Mouse (Mus musculus): ENCODE measurements around the gene Rftn1. TPM values are rescaled to one million over a fixed set of nuclear protein-coding genes. Genes with fewer than 3 reads are reported as not detected.

The Rftn1 gene
- total RNA-seq (2012; rRNA removed), result 2.3 and 5.0 TPM in 2 replicates

DNA sequence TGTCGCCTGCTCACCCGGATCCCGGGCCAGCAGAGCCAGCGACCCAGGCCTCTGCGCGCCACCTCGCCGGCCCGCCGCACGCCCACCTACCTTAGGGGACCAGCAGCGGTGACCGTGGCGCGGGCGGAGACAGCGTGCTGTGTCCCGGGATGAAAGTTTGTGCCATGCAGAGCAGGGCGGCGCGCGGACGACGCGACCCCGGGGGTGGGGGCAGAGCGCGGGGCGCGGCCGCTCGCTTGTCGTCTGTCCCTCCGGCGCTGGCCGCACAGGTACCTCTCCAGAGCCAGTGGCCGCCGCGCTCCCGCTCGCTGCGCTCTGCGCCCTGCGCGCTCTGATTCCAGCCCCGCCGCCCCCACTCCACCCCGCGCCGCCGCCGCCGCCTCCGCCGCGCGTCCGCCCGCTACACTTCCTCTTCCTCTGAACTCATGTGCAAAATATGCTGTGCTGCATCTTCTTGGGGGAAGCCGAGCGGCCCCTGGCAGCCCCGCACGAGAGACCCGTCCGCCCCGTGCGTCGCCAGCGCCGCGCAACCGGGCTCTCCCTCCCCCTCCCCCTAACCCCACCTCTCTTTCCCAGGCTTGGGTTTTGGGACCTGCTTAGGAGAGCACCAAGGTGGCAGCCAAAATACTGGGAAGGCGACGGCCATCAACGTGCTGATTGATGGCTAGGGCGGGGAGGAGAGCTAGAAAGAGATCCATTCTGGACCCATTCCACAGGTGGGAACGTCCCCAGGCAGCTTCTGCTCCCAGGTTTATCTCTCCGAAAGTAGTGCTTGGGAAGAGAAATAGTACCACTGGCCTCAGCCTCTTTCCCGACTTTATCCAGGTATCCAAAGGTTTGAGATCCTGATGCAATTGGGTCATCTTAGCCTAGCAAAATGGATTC is at the start of gene Rftn1:
Gene Rftn1, minus strand, starts transcription at position 544 of the 885 bp plus-strand sequence.
- TF ChIP-seq ZC3H11A (IDR thresholded peaks at IDR 0.05; ENCODE audit: borderline replicate concordance, low read depth, low read length) (no peak), CHD2 (IDR thresholded peaks at IDR 0.05; ENCODE audit: low read depth, low read length) (no peak), HCFC1 (IDR thresholded peaks at IDR 0.05; ENCODE audit: borderline replicate concordance, insufficient read depth, low read length) (no peak)
- peak within 1 kb of the TSS; percentile 74 to 85 for H3K4me3 ChIP-seq (ENCODE audit: insufficient read depth in 1 of 2, low read depth in 1 of 2, low read length in 2 of 2, poor library complexity in 1 of 2, severe bottlenecking in 1 of 2)
- in situ Hi-C loops (cut with MboI; ENCODE audit: low sequenced_read_pairs in 2 of 2, unreplicated experiment in 2 of 2), result no loop called here
- H3K27ac ChIP-seq (ENCODE audit: insufficient read depth, low read depth, low read length, poor library complexity, severe bottlenecking), result no peak within 1 kb of the TSS
- H3K9ac ChIP-seq (ENCODE audit: insufficient read depth, low read depth, low read length, poor library complexity, severe bottlenecking), result peak within 1 kb of the TSS; percentile 32
- no peaks in the 10 kb centered on the region for H3K9me3 ChIP-seq (ENCODE audit: control insufficient read depth, insufficient read depth, low read depth, low read length)
- H3K36me3 ChIP-seq (ENCODE audit: control insufficient read depth, insufficient read depth, low read length, poor library complexity, severe bottlenecking), result no peaks in the 10 kb centered on the region
- DNase-seq (ENCODE audit: low read depth, low spot score), result peak; percentile 26
- H3K4me1 ChIP-seq (ENCODE audit: control insufficient read depth in 2 of 2, insufficient read depth in 2 of 2, low read length in 2 of 2, poor library complexity in 1 of 2), result no peaks in the 10 kb centered on the region

DNA sequence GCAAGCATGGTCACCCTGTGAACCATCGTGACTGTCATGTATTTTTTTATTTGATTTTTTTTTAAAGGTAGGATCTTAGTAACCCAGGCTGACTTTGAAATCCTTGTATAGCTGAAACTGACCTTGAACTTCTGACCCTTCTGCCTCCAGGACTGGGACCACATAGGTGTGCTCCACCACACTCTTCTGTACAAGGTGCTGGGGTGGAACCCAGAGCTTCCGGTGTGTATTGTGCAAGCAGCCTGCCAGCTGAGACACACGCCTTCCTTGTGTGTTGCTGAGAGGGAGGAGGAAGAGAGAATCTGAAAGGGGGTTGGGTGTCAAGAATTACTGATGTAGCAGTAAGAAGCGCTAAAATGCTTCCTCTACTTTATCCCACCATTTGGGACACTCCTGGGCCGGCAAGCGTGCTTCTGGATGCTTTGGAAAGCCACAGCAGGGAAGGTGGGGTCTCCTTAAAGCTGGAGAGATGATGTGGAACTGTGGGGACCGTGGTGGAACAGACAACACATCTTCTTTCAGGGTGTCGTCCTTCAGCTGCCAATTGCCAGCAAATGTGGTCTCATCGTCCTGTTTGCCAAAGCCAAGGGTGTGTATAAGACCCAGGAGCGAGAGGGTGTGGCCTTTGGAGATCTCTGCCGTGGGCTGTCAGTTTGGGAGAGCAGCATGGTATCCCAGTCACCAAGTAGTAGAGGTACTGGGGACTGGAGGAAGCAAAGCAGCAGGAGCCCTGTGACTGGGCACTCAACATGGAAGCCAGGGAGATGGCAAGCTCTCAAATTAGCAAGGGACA is 47.5 kb upstream of the Rftn1 start:
- DNase-seq (ENCODE audit: low read depth, low spot score), result no peak
- Histone ChIP-seq H3K4me3 (ENCODE audit: insufficient read depth in 1 of 2, low read depth in 1 of 2, low read length in 2 of 2, poor library complexity in 1 of 2, severe bottlenecking in 1 of 2) (no peak overlapping the region), H3K36me3 (ENCODE audit: control insufficient read depth, insufficient read depth, low read length, poor library complexity, severe bottlenecking) (no peaks in the 10 kb centered on the region), H3K9ac (ENCODE audit: insufficient read depth, low read depth, low read length, poor library complexity, severe bottlenecking) (no peak overlapping the region), H3K9me3 (ENCODE audit: control insufficient read depth, insufficient read depth, low read depth, low read length) (no peaks in the 10 kb centered on the region), H3K27ac (ENCODE audit: insufficient read depth, low read depth, low read length, poor library complexity, severe bottlenecking) (no peak overlapping the region), H3K4me1 (ENCODE audit: control insufficient read depth in 2 of 2, insufficient read depth in 2 of 2, low read length in 2 of 2, poor library complexity in 1 of 2) (no peaks in the 10 kb centered on the region; a peak in 1 of 4 replicates)
- no peak for TF ChIP-seq ZNF384 (IDR thresholded peaks at IDR 0.05; ENCODE audit: low read depth, low read length)
- TF ChIP-seq MAFK (IDR thresholded peaks at IDR 0.05; ENCODE audit: insufficient read depth, low read depth, low read length), result no peak
- TF ChIP-seq ZC3H11A (IDR thresholded peaks at IDR 0.05; ENCODE audit: borderline replicate concordance, low read depth, low read length), result no peak
- TF ChIP-seq CHD2 (IDR thresholded peaks at IDR 0.05; ENCODE audit: low read depth, low read length), result no peak
- TF ChIP-seq HCFC1 (IDR thresholded peaks at IDR 0.05; ENCODE audit: borderline replicate concordance, insufficient read depth, low read length), result no peak
- in situ Hi-C loops (cut with MboI; ENCODE audit: low sequenced_read_pairs in 2 of 2, unreplicated experiment in 2 of 2), result loop anchor here in 1 of 2 experiments (5.0 kb wide), 1 partner anchor 266 kb away; no protein-coding TSS in a partner anchor

DNA sequence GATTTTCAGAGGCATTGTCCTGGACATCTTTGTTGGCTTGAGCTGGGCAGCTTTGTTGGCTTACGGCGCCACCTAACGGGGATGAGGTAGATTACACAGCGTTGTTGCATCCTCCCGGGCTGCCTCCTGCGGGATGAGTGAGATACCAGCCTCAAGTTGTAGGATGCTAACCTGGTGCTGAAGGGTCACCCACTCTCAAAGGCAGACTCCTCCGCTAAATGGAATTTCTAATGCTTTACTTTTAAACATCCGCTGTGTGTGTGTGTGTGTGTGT is 46.9 kb upstream of the Rftn1 start:
- Histone ChIP-seq H3K4me1 (ENCODE audit: control insufficient read depth in 2 of 2, insufficient read depth in 2 of 2, low read length in 2 of 2, poor library complexity in 1 of 2) (no peaks in the 10 kb centered on the region; a peak in 1 of 4 replicates), H3K27ac (ENCODE audit: insufficient read depth, low read depth, low read length, poor library complexity, severe bottlenecking) (no peak overlapping the region), H3K36me3 (ENCODE audit: control insufficient read depth, insufficient read depth, low read length, poor library complexity, severe bottlenecking) (no peaks in the 10 kb centered on the region), H3K4me3 (ENCODE audit: insufficient read depth in 1 of 2, low read depth in 1 of 2, low read length in 2 of 2, poor library complexity in 1 of 2, severe bottlenecking in 1 of 2) (no peak overlapping the region), H3K9me3 (ENCODE audit: control insufficient read depth, insufficient read depth, low read depth, low read length) (no peaks in the 10 kb centered on the region), H3K9ac (ENCODE audit: insufficient read depth, low read depth, low read length, poor library complexity, severe bottlenecking) (no peak overlapping the region)
- TF ChIP-seq CHD2 (IDR thresholded peaks at IDR 0.05; ENCODE audit: low read depth, low read length) (no peak), ZC3H11A (IDR thresholded peaks at IDR 0.05; ENCODE audit: borderline replicate concordance, low read depth, low read length) (peak; percentile 96)
- in situ Hi-C loops (cut with MboI; ENCODE audit: low sequenced_read_pairs in 2 of 2, unreplicated experiment in 2 of 2), result loop anchor here in 1 of 2 experiments (5.0 kb wide), 1 partner anchor 265 kb away; no protein-coding TSS in a partner anchor
- DNase-seq (ENCODE audit: low read depth, low spot score), result peak; percentile 49

DNA sequence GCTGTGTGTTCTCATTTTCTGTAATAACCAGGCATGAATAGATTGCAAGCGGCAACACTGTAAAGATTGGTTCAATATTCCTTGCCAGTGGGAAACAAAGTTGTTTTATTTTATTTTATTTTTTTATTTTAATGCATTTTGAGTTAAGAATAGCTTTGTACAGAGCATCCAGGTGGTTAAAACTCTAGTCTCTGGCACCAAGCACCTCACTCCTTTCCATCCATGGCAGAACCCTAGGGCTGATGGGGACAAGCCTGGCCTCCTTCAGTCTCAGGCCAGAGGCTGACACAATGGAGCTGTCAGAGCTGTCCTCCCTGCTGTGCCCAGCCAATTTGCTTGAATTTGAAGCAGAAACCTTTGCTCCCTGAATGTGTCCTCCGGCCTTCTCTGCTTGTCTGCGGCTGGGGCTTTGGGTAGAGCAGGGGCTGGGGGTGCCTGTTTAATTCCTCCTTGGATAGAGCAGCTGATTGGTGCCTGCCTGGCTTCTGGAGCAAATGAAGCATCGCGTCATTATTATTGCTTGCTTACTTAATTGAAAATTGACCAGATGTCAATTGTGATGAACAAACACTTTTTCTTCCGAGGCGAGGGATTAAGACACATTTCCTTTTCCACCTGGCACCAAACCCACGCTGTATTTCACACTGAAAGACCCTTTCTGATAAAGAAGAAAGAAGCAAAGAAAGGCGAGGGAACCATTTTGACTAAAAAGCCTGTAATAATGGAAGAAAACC is 46.4 kb upstream of the Rftn1 start:
- in situ Hi-C loops (cut with MboI; ENCODE audit: low sequenced_read_pairs in 2 of 2, unreplicated experiment in 2 of 2), result loop anchor here in 1 of 2 experiments (5.0 kb wide), 1 partner anchor 265 kb away; no protein-coding TSS in a partner anchor
- no peaks in the 10 kb centered on the region for H3K36me3 ChIP-seq (ENCODE audit: control insufficient read depth, insufficient read depth, low read length, poor library complexity, severe bottlenecking)
- no peaks in the 10 kb centered on the region for H3K9me3 ChIP-seq (ENCODE audit: control insufficient read depth, insufficient read depth, low read depth, low read length)
- DNase-seq (ENCODE audit: low read depth, low spot score), result no peak
- H3K4me3 ChIP-seq (ENCODE audit: insufficient read depth in 1 of 2, low read depth in 1 of 2, low read length in 2 of 2, poor library complexity in 1 of 2, severe bottlenecking in 1 of 2), result no peak overlapping the region
- TF ChIP-seq CHD2 (IDR thresholded peaks at IDR 0.05; ENCODE audit: low read depth, low read length), result no peak
- H3K27ac ChIP-seq (ENCODE audit: insufficient read depth, low read depth, low read length, poor library complexity, severe bottlenecking), result no peak overlapping the region
- H3K9ac ChIP-seq (ENCODE audit: insufficient read depth, low read depth, low read length, poor library complexity, severe bottlenecking), result no peak overlapping the region
- H3K4me1 ChIP-seq (ENCODE audit: control insufficient read depth in 2 of 2, insufficient read depth in 2 of 2, low read length in 2 of 2, poor library complexity in 1 of 2), result no peaks in the 10 kb centered on the region; a peak in 1 of 4 replicates
